Mouse (Mus musculus): ENCODE data around the gene Cebpz. TPM values are rescaled to one million over a fixed set of nuclear protein-coding genes. Genes with fewer than 3 reads are reported as not detected.
A peak's percentile ranks its signal among the peaks of the same experiment; 100 is the strongest.

Gene Cebpz
- 27.2 and 33.3 TPM in 2 replicates for polyA plus RNA-seq (2015; fragmentation: Nextera tagmentation; extraction: Ambion mirVana)

- H3K27me3 ChIP-seq = no peaks in the 10 kb centered on the region
- peaks cover 17% of the 10 kb centered on the region for H3K4me1 ChIP-seq (replicated peaks)
- H3K4me2 ChIP-seq = peak within 1 kb of the TSS; percentile 79
- peak; percentile 99 for ATAC-seq (replicated peaks; ENCODE audit: insufficient number of reproducible peaks, insufficient read depth, low FRiP score, low read depth)
- under 1% methylated on average over 45 of the region's 45 CpGs for WGBS
- H3K9ac ChIP-seq = peak within 1 kb of the TSS; percentile 75
- peaks cover 40% of the 10 kb centered on the region for H3K36me3 ChIP-seq
- peak within 1 kb of the TSS; percentile 76 for H3K4me3 ChIP-seq
- peak within 1 kb of the TSS; percentile 51; the same call in 1 of the 2 replicates for H3K27ac ChIP-seq
- H3K9me3 ChIP-seq (replicated peaks) = no peaks in the 10 kb centered on the region
Measured at GRCm38 (mm10) chr17:78936466-78937228, at the start of gene Cebpz, which contains the start of gene Ndufaf7. Cebpz (minus strand) TSS chr17:78937066. Ndufaf7 (plus strand) TSS chr17:78937136.

GRCm38 (mm10) chr17:78983736-78984135 lies 46.9 kb upstream of the Cebpz start:
- Histone ChIP-seq H3K27me3 (no peaks in the 10 kb centered on the region), H3K9ac (no peak overlapping the region), H3K4me1 (replicated peaks) (peaks cover 15% of the 10 kb centered on the region), H3K9me3 (replicated peaks) (no peaks in the 10 kb centered on the region), H3K4me3 (no peak overlapping the region), H3K27ac (no peak overlapping the region), H3K4me2 (no peak overlapping the region), H3K36me3 (peaks cover 24% of the 10 kb centered on the region)
- ATAC-seq (replicated peaks; ENCODE audit: insufficient number of reproducible peaks, insufficient read depth, low FRiP score, low read depth) = no peak
- WGBS = 85% methylated on average over 3 of the region's 3 CpGs

- no peak for ATAC-seq (replicated peaks; ENCODE audit: insufficient number of reproducible peaks, insufficient read depth, low FRiP score, low read depth)
- no peak overlapping the region for H3K4me3 ChIP-seq
- no peak overlapping the region for H3K27ac ChIP-seq
- H3K27me3 ChIP-seq = no peaks in the 10 kb centered on the region
- H3K4me2 ChIP-seq = no peak overlapping the region
- H3K4me1 ChIP-seq (replicated peaks) = peaks cover 15% of the 10 kb centered on the region
- H3K9ac ChIP-seq = no peak overlapping the region
- H3K36me3 ChIP-seq = peaks cover 24% of the 10 kb centered on the region
- WGBS = 95% methylated on average over 8 of the region's 8 CpGs
- no peaks in the 10 kb centered on the region for H3K9me3 ChIP-seq (replicated peaks)
Measured at GRCm38 (mm10) chr17:78983166-78983565, 46.3 kb upstream of the Cebpz start.

GRCm38 (mm10) chr17:78968500-78968899 lies 31.6 kb upstream of the Cebpz start:
- no peak overlapping the region for H3K9ac ChIP-seq
- H3K4me2 ChIP-seq = no peak overlapping the region
- 85% methylated on average over 3 of the region's 3 CpGs for WGBS
- H3K4me3 ChIP-seq = no peak overlapping the region
- H3K9me3 ChIP-seq (replicated peaks) = no peaks in the 10 kb centered on the region
- H3K36me3 ChIP-seq = peaks cover 33% of the 10 kb centered on the region
- H3K27ac ChIP-seq = no peak overlapping the region
- no peaks in the 10 kb centered on the region for H3K27me3 ChIP-seq
- H3K4me1 ChIP-seq (replicated peaks) = no peaks in the 10 kb centered on the region
- ATAC-seq (replicated peaks; ENCODE audit: insufficient number of reproducible peaks, insufficient read depth, low FRiP score, low read depth) = no peak

GRCm38 (mm10) chr17:78966092-78966883 lies 29.4 kb upstream of the Cebpz start:
- no peak overlapping the region for H3K27ac ChIP-seq
- 83% methylated on average over 11 of the region's 11 CpGs for WGBS
- H3K27me3 ChIP-seq = no peaks in the 10 kb centered on the region
- no peak overlapping the region for H3K9ac ChIP-seq
- no peak for ATAC-seq (replicated peaks; ENCODE audit: insufficient number of reproducible peaks, insufficient read depth, low FRiP score, low read depth)
- H3K4me1 ChIP-seq (replicated peaks) = no peaks in the 10 kb centered on the region
- H3K4me2 ChIP-seq = no peak overlapping the region
- H3K4me3 ChIP-seq = no peak overlapping the region
- H3K36me3 ChIP-seq = peaks cover 37% of the 10 kb centered on the region
- H3K9me3 ChIP-seq (replicated peaks) = no peaks in the 10 kb centered on the region

- Histone ChIP-seq H3K9ac (no peak overlapping the region), H3K36me3 (peaks cover 43% of the 10 kb centered on the region)
Measured at GRCm38 (mm10) chr17:78964387-78964786, 27.5 kb upstream of the Cebpz start.

GRCm38 (mm10) chr17:78959473-78959872 lies 22.6 kb upstream of the Cebpz start:
- no peak overlapping the region for H3K9ac ChIP-seq
- H3K27ac ChIP-seq = no peak overlapping the region
- no peak for ATAC-seq (replicated peaks; ENCODE audit: insufficient number of reproducible peaks, insufficient read depth, low FRiP score, low read depth)
- H3K4me2 ChIP-seq = no peak overlapping the region
- H3K4me1 ChIP-seq (replicated peaks) = no peaks in the 10 kb centered on the region
- H3K36me3 ChIP-seq = peaks cover 65% of the 10 kb centered on the region
- WGBS = 76% methylated on average over 6 of the region's 6 CpGs
- H3K9me3 ChIP-seq (replicated peaks) = no peaks in the 10 kb centered on the region
- H3K4me3 ChIP-seq = no peak overlapping the region
- no peaks in the 10 kb centered on the region for H3K27me3 ChIP-seq

More at GRCm38 (mm10) chr17:78964387-78964786, 27.5 kb upstream of the Cebpz start:
- no peaks in the 10 kb centered on the region for H3K9me3 ChIP-seq (replicated peaks)
- no peak overlapping the region for H3K4me3 ChIP-seq
- 87% methylated on average over 1 of the region's 1 CpGs for WGBS
- no peak for ATAC-seq (replicated peaks; ENCODE audit: insufficient number of reproducible peaks, insufficient read depth, low FRiP score, low read depth)
- no peak overlapping the region for H3K27ac ChIP-seq
- no peaks in the 10 kb centered on the region for H3K4me1 ChIP-seq (replicated peaks)
- H3K4me2 ChIP-seq = no peak overlapping the region
- no peaks in the 10 kb centered on the region for H3K27me3 ChIP-seq

GRCm38 (mm10) chr17:78953240-78953639 lies 16.4 kb upstream of the Cebpz start:
- H3K4me1 ChIP-seq (replicated peaks) = no peaks in the 10 kb centered on the region
- no peak overlapping the region for H3K9ac ChIP-seq
- H3K4me3 ChIP-seq = no peak overlapping the region
- H3K4me2 ChIP-seq = no peak overlapping the region
- 85% methylated on average over 8 of the region's 8 CpGs for WGBS
- H3K9me3 ChIP-seq (replicated peaks) = no peaks in the 10 kb centered on the region
- H3K36me3 ChIP-seq = peaks cover 87% of the 10 kb centered on the region
- ATAC-seq (replicated peaks; ENCODE audit: insufficient number of reproducible peaks, insufficient read depth, low FRiP score, low read depth) = no peak
- H3K27me3 ChIP-seq = no peaks in the 10 kb centered on the region
- H3K27ac ChIP-seq = no peak overlapping the region

GRCm38 (mm10) chr17:78952070-78952469 lies 15.2 kb upstream of the Cebpz start:
- no peak for ATAC-seq (replicated peaks; ENCODE audit: insufficient number of reproducible peaks, insufficient read depth, low FRiP score, low read depth)

GRCm38 (mm10) chr17:78951225-78951624 lies 14.4 kb upstream of the Cebpz start:
- Histone ChIP-seq H3K9me3 (replicated peaks) (no peaks in the 10 kb centered on the region), H3K4me1 (replicated peaks) (no peaks in the 10 kb centered on the region), H3K9ac (no peak overlapping the region), H3K36me3 (peaks cover 81% of the 10 kb centered on the region), H3K4me2 (no peak overlapping the region), H3K27me3 (no peaks in the 10 kb centered on the region), H3K27ac (no peak overlapping the region), H3K4me3 (no peak overlapping the region)
- WGBS = 81% methylated on average over 5 of the region's 5 CpGs
- no peak for ATAC-seq (replicated peaks; ENCODE audit: insufficient number of reproducible peaks, insufficient read depth, low FRiP score, low read depth)

More at GRCm38 (mm10) chr17:78952070-78952469, 15.2 kb upstream of the Cebpz start:
- Histone ChIP-seq H3K36me3 (peaks cover 79% of the 10 kb centered on the region), H3K4me3 (no peak overlapping the region), H3K4me1 (replicated peaks) (no peaks in the 10 kb centered on the region), H3K27me3 (no peaks in the 10 kb centered on the region), H3K27ac (no peak overlapping the region), H3K9me3 (replicated peaks) (no peaks in the 10 kb centered on the region), H3K4me2 (no peak overlapping the region), H3K9ac (no peak overlapping the region)
- WGBS = 84% methylated on average over 5 of the region's 5 CpGs

GRCm38 (mm10) chr17:78942579-78942978 lies 5.7 kb upstream of the Cebpz start:
- H3K4me2 ChIP-seq = no peak overlapping the region
- no peak for ATAC-seq (replicated peaks; ENCODE audit: insufficient number of reproducible peaks, insufficient read depth, low FRiP score, low read depth)
- H3K9me3 ChIP-seq (replicated peaks) = no peaks in the 10 kb centered on the region
- H3K4me3 ChIP-seq = no peak overlapping the region
- H3K27me3 ChIP-seq = no peaks in the 10 kb centered on the region
- H3K27ac ChIP-seq = no peak overlapping the region
- H3K9ac ChIP-seq = no peak overlapping the region
- 58% methylated on average over 11 of the region's 11 CpGs for WGBS
- peaks cover 44% of the 10 kb centered on the region for H3K36me3 ChIP-seq
- H3K4me1 ChIP-seq (replicated peaks) = peaks cover 3% of the 10 kb centered on the region
